Mouse (Mus musculus) urinary bladder, postnatal 36 days (tissue): Measurements from ENCODE around the gene Tmprss11f.
"Not testable (repeated sequence)": the region's sequence is repeated elsewhere in the genome, so short reads cannot be mapped to it uniquely, and the experiment has no call there.

Experiments used
- DNase-seq, 2 experiments: peaks; one replicate each; pipeline ENCODE4 v3.0.0; 2022; ENCODE audit warnings: low spot score in 2 of 2, mixed read lengths in 1 of 2

Tmprss11f gene

DNA sequence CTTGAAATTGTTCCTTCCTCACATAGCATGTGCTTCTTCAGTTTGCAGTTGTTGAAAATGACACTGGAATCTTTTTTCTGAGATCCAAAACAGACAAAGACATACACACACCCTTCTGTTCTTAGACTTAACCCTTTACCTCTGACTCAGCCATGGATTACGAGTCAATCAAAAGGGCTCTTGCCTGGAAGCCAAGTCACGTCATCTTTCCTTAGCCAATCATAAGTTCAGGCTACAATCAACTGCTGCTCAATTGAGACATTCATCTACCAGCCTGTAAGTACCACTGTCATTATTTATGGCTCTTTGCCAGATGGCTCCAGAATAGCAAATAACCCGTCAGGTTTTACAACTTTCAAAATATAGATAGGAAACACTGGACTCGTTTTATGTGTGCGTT lies at the start of gene Tmprss11f:
TSS of gene Tmprss11f (minus strand) at position 101 of the 400 bp plus-strand sequence.
- no peak for DNase-seq

DNA sequence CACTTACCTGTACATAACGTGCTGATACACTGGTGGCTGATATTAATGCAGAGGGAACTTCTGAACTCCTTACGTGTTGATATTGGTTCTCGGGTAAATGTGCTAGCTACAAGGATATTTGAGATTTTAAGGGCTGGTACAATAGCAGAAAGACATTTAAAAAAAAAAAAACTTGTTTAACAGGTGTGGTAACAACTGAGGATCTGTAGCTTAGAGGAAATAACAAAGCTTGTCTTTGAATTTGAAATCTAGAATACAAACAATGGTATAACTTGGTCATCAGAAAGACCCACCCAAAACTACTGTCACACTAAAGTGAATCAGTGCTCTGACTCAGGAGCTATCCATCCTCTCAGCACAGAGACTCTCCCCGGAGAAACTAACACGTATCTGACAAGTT lies 44.0 kb upstream of the Tmprss11f start, which contains the start of gene Tmprss11b:
TSS of gene Tmprss11b (minus strand) at position 101 of the 400 bp plus-strand sequence.
- no peak for DNase-seq

- DNase-seq = not testable (repeated sequence)
Measured at GRCm38 (mm10) chr5:86649185-86649584, 17.0 kb upstream of the Tmprss11f start.

DNA sequence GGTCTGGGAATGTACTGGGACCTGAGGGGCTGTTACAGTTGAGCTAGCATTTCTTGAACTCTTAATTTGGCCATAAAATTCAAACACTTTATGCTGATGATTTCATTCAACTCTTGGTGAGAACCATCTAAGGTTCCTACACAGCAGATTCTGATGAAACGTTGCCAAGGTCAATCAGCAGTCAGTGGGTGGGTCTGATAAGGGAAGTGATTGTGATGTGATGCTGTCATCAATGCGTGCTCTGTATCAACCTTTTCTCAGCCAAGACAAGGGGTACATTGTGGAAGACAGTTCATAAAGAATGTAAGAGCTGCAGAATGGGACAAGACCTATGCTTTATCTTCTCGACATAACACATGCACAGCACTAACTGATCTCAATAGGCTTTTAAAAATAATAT lies 8.6 kb upstream of the Tmprss11f start:
- no peak for DNase-seq

GRCm38 (mm10) chr5:86630700-86631099 lies 1.5 kb downstream of the Tmprss11f start:
- DNase-seq = no peak

DNA sequence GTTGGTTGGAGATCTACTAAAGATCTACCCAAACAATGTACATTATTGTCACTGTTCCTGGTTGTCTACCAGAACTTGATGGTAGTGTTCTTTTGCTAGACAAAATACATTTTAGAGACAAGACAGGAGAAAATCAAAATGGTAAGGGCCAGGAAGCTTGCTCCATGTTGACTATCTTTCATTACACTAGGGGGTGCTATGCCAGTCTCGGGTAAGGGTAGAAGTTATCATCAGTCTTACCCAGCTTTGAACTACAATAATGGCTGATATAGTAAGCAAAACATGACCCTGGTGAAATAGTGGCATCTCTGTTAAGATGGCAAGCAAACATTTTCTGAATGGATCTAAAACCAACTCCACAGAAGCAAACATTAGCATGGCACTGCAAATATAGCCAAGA lies 10.4 kb downstream of the Tmprss11f start:
- DNase-seq = no peak

- no peak for DNase-seq
Measured at GRCm38 (mm10) chr5:86585896-86586295, 46.3 kb downstream of the Tmprss11f start.

- no peak for DNase-seq
Measured at GRCm38 (mm10) chr5:86582618-86583017, 49.6 kb downstream of the Tmprss11f start.

DNA sequence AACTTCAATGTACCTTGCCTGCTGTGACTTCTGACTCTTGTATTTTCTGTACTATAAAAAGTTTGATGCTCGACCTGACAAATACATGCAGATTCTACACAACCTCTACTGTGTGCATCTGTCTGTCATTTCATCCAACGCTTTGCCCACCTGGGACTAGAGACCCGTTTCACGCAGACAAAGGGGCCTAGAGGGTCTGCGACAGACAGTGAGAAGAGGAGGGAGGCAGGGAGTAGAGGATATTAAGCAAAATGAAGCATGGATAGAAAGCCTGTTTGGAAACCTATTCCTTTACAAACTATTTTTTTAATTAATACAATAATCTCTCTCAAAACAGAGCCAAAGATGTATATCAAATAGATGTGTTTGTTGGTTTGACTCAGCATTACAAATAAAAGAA lies 50.2 kb downstream of the Tmprss11f start:
- no peak for DNase-seq

GRCm38 (mm10) chr5:86578761-86579160 lies 53.5 kb downstream of the Tmprss11f start:
- DNase-seq = not testable (repeated sequence)

DNA sequence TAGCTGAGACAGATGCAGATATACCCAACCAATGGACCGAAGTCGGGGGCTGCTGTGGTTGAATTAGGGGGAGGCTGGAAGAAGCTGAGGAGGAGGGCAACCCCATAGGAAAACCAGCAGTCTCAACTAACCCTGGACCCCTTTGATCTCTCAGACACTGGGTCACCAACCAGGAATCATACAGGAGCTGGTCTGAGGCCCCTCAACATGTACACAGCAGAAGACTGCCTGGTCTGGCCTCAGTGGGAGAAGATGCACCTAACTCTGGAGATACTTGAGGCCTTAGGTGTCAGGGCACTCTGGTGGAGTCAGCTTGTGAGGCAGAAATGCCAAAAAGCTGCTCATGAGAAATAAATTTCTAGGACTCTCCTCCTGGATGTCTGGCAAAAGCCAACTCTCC lies 85.5 kb downstream of the Tmprss11f start:
- DNase-seq = no peak

GRCm38 (mm10) chr5:86540601-86541000 lies 91.6 kb downstream of the Tmprss11f start:
- no peak for DNase-seq

DNA sequence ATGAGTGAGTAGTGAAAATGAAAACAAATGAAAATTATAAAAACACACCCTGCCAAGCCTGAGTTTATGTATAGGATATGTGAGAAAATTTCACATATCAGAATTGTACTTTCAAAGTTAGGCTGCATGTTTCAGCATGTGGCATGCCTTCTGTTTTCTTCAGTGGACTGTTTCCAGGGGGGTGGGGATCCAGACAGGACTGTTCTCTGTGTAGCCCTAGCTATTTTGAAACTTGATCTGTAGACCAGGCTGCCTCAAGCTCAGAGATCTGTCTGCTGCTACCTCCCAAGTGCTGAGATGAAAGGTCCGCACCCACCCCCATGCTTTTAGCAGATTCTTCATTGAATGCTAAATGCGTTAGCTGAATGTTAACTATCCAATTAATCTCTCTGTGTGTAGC lies 103.5 kb downstream of the Tmprss11f start:
- DNase-seq = no peak

DNA sequence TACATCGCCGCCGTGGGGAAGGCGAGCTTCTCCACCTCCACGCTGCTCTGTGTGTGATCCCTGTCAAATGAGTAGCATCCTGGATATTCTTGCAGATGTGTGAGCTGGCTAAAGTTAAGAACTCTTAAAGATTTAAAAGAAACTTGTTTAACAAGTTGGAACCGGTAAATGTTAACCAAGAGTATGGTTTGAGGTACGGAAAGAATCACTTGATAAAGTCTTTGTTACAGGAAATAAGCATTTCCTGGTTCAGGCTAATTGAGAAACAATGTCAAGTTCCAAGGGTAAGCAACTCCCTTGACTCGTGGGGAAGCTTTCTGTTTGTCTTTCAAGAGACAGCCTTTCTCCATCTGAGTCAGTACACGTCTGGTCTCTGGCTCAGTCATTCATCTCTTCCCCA lies 113.7 kb downstream of the Tmprss11f start, which contains the start of gene Tmprss11g:
TSS of gene Tmprss11g (minus strand) at position 101 of the 400 bp plus-strand sequence.
- no peak for DNase-seq

DNA sequence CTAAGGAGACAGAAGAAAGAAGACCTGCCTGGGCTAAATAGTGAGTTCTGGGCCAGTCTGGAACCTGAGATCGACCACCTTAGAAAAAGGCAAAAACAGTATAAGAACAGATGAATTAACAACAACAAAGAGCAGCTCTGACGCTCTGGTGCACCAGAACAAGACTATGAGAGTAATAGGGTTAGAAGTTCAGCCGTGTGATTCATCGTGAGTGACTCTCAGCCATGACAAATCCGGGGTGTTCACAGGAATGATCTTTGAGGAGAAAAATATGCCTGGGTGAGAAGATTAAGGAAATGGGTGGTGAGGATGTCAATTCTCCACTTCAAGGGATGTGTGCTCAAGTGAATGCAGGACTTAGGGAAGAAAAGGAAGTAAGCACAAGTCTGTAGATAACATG lies 120.7 kb downstream of the Tmprss11f start:
- DNase-seq = no peak

DNA sequence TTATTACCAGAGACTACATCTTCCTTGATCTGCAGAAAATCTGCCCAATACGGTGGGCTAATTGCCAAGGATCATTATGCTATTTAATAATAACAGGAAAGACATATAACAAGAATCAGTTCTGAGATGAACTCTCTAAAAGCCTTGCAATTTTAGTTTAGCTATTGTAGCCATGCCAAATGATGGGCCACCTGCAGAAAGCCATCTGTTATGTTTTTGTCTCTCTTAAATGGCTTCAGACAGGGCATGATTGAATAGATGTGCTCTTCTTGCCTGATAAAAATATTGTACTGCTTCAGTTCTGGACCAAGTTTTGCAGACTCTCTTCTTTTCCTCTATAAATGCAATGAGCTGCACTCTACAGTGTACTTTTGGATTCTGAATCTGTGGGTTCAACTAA lies 138.8 kb downstream of the Tmprss11f start:
- no peak for DNase-seq

DNA sequence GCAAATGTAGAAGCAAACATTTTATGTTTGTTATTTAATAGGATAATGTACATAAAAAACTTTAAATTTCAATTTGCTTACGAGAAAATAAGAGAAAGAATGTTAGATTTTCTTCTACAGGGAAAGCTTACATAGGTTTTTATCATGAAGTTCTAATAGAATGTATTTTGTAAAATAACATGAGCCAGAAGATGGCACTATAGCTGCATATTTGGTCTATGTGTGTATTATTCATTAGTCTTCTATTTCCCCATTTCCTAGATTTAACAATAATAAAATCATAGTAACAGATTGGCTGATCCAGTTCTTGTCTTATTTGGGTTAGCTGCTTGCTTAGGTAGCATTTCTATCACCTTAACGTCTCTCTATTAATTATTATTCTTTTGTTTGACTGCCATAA lies 149.7 kb downstream of the Tmprss11f start:
- DNase-seq = no peak

DNA sequence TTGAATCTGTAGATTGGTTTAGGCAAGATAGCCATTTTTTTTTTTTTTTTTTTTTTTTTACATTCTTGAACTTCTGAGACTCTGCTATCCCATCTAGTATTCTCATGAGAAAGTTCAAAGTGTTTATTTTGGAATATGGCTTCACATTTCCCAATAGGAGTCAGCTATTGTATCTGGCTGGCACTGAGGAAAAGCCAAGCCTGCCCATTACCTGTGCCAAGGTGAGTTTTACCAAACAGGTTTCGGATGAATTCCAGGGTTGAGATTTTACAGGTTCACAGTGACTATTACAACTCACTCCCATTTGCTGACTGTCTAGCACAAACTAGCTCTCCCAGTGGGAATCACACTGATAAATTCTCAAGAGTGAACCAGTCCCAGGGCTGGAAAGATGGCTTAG lies 150.2 kb downstream of the Tmprss11f start:
- DNase-seq = no peak

DNA sequence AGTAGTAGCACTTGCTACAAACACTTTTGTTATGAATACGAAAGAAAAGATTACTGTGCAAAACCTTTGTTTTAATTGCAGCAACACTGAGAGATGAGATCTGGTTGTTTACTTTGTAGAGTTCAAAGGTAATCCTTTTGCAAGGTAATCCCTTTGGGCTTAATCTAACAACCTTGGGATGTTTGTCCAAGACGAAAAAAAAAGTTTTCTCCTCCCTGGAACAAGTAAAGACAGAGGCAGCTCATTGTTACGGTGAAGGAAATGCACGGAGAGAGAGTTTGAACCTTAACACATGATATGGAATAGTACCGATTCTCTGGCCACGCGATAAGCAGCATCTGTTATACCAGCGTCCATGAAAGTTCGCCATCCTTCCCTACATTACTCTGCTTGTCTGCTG lies 158.4 kb downstream of the Tmprss11f start:
- no peak for DNase-seq
